Mouse (Mus musculus) small intestine, adult 2 months (tissue): ENCODE measurements around the gene Cd36. TPM values are rescaled to one million over a fixed set of nuclear protein-coding genes. Genes with fewer than 3 reads are reported as not detected.

ENCODE experiments used
- H3K27ac ChIP-seq: fragments of 200-500 bp; 2 replicates; pipeline ENCODE4 v1.5.1; 2012; ENCODE audit warnings: low read depth, low read length, control low read depth, inconsistent platforms; ENCODE audit not compliant: insufficient read depth
- H3K27me3 ChIP-seq: fragments of 200-500 bp; 2 replicates; pipeline ENCODE4 v1.6.1; 2012; ENCODE audit warnings: mild to moderate bottlenecking, moderate library complexity, low read length, inconsistent platforms; ENCODE audit not compliant: control insufficient read depth, insufficient read depth
- H3K36me3 ChIP-seq: fragments of 200-500 bp; 2 replicates; pipeline ENCODE4 v1.6.1; 2012; ENCODE audit warnings: mild to moderate bottlenecking, low read length, control low read depth, inconsistent platforms; ENCODE audit not compliant: control insufficient read depth, insufficient read depth
- H3K4me1 ChIP-seq: fragments of 200-500 bp; 2 replicates; pipeline ENCODE4 v1.6.1; 2012; ENCODE audit warnings: low read length, inconsistent platforms, mixed read lengths; ENCODE audit not compliant: control insufficient read depth, insufficient read depth, insufficient read length
- H3K4me3 ChIP-seq: fragments of 200-500 bp; 2 replicates; pipeline ENCODE4 v1.5.1; 2012; ENCODE audit warnings: low read depth, mild to moderate bottlenecking, control low read depth, inconsistent platforms, low read length, moderate library complexity
- CTCF ChIP-seq: fragments of 200-500 bp; IDR thresholded peaks from 2 replicates; pipeline ENCODE4 v1.5.1; 2012; ENCODE audit warnings: low read depth, mild to moderate bottlenecking, control low read depth, inconsistent platforms, low read length, moderate library complexity, mixed read lengths; ENCODE audit not compliant: insufficient replicate concordance, insufficient read length; ENCODE audit errors: extremely low read depth
- POLR2A ChIP-seq: fragments of 200-500 bp; IDR thresholded peaks from 2 replicates; pipeline ENCODE4 v1.6.1; 2012; ENCODE audit warnings: low read depth, mild to moderate bottlenecking, control low read depth, inconsistent platforms, low read length, moderate library complexity
- WGBS: fragments of 180-500 bp; shearing (Covaris S2); methylation state at CpG from one replicate; pipeline ENCODE4 v1.1.7; 2018; 5-methylcytosine and 5-hydroxymethylcytosine counted together
- polyA plus RNA-seq: library from polyadenylated mRNA; depleted of rRNA; stranded (reverse); fragments of >200 nt; gene quantifications from 2 replicates; pipeline ENCODE4 v1.2.3, GENCODE M21; 2012

Gene Cd36
- polyA plus RNA-seq, 1 experiment, result 2.2 TPM

DNA sequence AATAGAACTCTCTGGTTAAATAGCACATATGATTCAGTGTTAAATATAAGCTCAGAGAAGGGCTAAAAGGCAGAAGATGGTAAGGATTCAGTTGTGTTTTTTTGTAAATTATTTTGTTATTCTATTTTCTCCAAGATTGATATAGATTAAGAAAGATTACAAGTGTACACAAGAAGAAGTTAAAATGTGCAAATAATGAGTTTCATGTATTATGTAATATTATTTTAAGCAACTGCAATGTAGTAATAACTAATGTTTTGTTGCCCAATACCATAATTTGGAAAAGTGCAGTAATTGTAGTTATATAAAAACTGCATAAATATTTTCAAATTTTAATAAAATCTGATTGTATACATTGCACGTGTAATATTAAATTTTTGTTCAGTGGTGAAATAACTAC, 54.8 kb downstream of the Cd36 start:
- H3K27me3 ChIP-seq, result no peaks in the 10 kb centered on the region
- 88% methylated on average over 1 of the region's 1 CpGs for WGBS
- TF ChIP-seq POLR2A, result no peak
- TF ChIP-seq CTCF, result no peak
- H3K36me3 ChIP-seq, result no peaks in the 10 kb centered on the region
- no peak overlapping the region for H3K27ac ChIP-seq
- H3K4me1 ChIP-seq, result no peaks in the 10 kb centered on the region
- no peak overlapping the region for H3K4me3 ChIP-seq

DNA sequence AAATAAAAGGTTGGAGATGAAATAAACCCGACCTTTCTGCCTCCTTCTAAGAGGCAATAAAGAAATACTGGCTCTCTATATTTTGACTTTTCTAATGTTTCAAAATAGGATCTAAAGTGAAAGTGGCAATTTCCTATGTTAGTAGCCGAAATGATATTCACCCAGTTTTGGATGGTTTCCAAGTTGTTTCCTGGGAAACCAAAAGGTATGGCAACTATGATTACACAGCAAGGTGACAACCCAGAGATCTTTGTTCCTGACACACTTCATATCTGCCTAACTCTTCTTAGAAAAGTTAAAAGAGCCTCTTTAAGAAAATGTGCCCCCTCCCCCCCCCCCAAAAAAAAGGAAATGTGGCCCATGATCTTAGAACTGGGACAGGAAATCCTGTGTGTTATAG, 58.1 kb downstream of the Cd36 start:
- H3K27ac ChIP-seq, result no peak overlapping the region
- no peaks in the 10 kb centered on the region for H3K36me3 ChIP-seq
- TF ChIP-seq POLR2A, result no peak
- TF ChIP-seq CTCF, result no peak
- H3K27me3 ChIP-seq, result no peaks in the 10 kb centered on the region
- no peak overlapping the region for H3K4me3 ChIP-seq
- H3K4me1 ChIP-seq, result no peaks in the 10 kb centered on the region
- WGBS, result 20% methylated on average over 2 of the region's 2 CpGs

DNA sequence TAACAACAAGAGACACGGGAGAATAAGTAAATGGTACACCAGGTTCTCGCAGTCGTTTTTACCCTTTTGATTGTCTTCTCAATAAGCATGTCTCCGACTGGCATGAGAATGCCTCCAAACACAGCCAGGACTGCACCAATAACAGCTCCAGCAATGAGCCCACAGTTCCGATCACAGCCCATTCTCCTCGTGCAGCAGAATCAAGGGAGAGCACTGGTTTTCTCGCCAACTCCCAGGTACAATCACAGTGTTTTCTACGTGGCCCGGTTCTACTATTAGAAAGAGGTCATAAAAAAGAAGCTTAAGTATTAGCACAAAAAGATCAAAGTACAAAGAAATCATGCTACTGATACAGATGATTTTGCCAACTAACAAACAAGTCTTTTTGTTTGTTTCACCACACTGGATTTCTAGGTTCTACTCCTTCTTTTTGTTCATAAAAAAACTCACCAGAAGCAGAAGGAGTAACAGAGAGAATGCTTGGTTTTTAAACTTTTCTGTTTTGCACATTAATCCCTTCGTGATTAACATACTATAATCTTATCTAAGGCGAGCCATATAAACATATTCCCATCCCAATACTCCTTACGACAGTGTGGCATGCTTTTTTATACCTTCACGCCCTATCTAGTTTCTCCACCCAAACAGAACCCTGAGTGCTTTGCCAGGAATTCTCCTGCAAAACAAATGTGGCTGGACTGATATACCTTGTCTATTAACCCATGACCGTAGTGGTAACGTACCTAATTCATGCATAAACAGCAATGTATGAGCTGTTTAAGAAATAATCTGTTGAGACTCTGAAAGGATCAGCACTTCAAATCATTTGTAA, 59.7 kb downstream of the Cd36 start:
- no peaks in the 10 kb centered on the region for H3K27me3 ChIP-seq
- H3K4me3 ChIP-seq, result peak overlapping the region; percentile 47
- no peaks in the 10 kb centered on the region for H3K4me1 ChIP-seq
- no peaks in the 10 kb centered on the region for H3K36me3 ChIP-seq
- peak overlapping the region; percentile 45; the same call in 1 of the 2 replicates for H3K27ac ChIP-seq
- 38% methylated on average over 15 of the region's 15 CpGs for WGBS
- TF ChIP-seq POLR2A, result no peak
- no peak for TF ChIP-seq CTCF

DNA sequence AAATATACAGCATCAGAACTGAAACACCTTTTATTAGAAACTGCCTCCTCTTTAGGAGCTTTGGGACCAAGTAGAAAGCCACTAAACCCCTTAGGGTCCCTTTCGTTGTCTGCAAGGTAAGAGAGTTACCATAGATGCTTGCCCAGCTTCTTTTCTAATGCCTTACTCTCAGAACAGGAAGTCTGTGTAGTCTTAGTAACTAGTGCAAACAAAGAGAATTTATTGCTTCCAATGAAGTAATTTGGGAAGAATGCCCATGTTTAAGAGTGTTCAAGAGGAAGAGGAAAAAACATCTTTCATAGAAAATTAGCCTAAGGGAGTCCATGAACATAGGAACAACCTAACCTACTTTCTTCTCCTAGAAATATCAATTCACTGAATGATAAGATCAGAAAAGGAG, 67.2 kb downstream of the Cd36 start:
- no peaks in the 10 kb centered on the region for H3K4me1 ChIP-seq
- no peak for TF ChIP-seq POLR2A
- no peak for TF ChIP-seq CTCF
- WGBS, result 46% methylated on average over 1 of the region's 1 CpGs

DNA sequence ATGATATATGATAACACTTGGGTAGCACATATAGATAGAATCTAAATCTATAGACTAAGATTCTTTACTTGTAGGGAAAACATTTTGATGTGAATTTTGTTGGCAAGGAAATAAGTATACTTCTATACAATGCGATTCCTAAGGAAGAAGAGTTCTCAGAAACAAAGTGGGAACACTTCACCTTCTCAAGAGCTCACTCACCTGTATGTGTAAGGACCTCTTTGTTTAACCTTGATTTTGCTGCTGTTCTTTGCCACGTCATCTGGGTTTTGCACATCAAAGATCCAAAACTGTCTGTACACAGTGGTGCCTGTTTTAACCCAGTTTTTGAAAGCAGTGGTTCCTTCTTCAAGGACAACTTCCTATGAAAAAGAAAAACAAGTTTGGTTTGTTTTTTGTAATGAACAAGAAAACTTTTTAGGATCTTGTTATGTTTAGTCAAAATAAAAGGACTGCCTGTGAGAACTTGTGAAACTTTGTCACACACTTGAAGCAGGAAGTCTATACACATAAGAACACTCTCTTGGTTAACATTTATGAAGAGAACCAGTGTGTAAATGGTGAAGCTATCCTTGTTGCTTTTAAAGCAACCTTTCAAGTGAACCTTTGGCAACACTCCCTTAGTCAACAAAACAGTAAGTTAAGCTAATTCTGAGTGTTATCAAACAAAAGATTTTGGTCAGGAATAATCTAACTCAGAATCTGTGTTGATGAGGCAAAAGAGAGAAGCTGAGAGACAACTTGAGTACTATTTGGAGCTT, 68.2 kb downstream of the Cd36 start:
- WGBS, result 85% methylated on average over 2 of the region's 2 CpGs
- Histone ChIP-seq H3K27me3 (no peaks in the 10 kb centered on the region), H3K4me3 (no peak overlapping the region), H3K4me1 (no peaks in the 10 kb centered on the region), H3K27ac (no peak overlapping the region), H3K36me3 (no peaks in the 10 kb centered on the region)
- TF ChIP-seq CTCF, result no peak
- TF ChIP-seq POLR2A, result no peak

More for the DNA sequence above, 67.2 kb downstream of the Cd36 start:
- no peak overlapping the region for H3K4me3 ChIP-seq
- H3K27me3 ChIP-seq, result no peaks in the 10 kb centered on the region
- H3K36me3 ChIP-seq, result no peaks in the 10 kb centered on the region
- no peak overlapping the region for H3K27ac ChIP-seq

DNA sequence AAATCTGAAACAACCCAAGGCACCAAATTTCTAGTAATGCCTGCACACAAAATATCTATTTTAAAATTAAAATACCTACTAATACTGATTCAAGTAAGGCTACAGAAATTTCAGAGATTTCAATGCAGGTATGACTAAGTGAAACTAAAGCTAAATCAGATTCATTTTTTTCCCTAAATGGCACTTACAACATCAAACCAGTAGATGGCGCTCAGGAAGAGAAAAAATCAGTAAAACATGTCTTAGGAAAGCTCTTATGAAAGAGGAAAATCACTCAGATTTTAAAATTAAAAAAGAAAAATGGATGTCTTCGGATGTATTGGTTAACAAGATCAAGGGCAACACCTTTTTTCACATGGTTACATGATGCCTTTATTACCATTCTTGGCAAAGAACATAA, 72.4 kb downstream of the Cd36 start:
- Histone ChIP-seq H3K4me3 (no peak overlapping the region), H3K27me3 (no peaks in the 10 kb centered on the region), H3K4me1 (no peaks in the 10 kb centered on the region), H3K27ac (no peak overlapping the region), H3K36me3 (no peaks in the 10 kb centered on the region)
- TF ChIP-seq POLR2A (no peak), CTCF (no peak)
- WGBS, result 3% methylated on average over 2 of the region's 2 CpGs

DNA sequence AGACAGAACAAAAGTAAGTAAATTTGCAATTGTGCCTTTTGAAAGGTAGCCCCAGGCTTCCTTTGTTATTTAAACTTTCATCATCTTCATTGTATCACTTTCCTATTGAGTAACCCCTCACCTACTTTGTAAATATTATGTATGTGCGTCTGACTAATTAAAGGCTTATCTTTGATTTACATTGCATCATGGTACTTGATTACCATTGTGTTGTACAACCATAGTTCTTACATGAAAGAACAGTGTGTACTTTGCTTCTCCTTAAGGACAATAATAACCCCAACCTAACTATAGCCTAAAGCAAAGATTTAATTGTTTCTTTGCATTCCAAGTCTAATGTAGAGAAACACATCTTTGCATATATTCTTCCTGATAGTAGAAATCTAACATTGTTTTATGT, 78.3 kb downstream of the Cd36 start:
- Histone ChIP-seq H3K4me1 (no peaks in the 10 kb centered on the region), H3K27me3 (no peaks in the 10 kb centered on the region), H3K36me3 (no peaks in the 10 kb centered on the region), H3K27ac (no peak overlapping the region), H3K4me3 (no peak overlapping the region)
- TF ChIP-seq POLR2A (no peak), CTCF (no peak)
- 25% methylated on average over 1 of the region's 1 CpGs for WGBS
